Mouse (Mus musculus) myocyte (in vitro differentiated cells): ENCODE measurements around the gene Ranbp17. TPM values are rescaled to one million over a fixed set of nuclear protein-coding genes. Genes with fewer than 3 reads are reported as not detected.

Experiments used
- H3K27me3 ChIP-seq: one replicate; pipeline ENCODE4 v1.6.1; 2011; ENCODE audit not compliant: control insufficient read depth, insufficient read depth, insufficient read length
- H3K36me3 ChIP-seq: one replicate; pipeline ENCODE4 v1.6.1; 2011; ENCODE audit not compliant: control insufficient read depth, insufficient read depth
- H3K4me2 ChIP-seq: one replicate; pipeline ENCODE4 v1.6.1; 2011; ENCODE audit warnings: low read depth, control low read depth
- H3K4me3 ChIP-seq: one replicate; pipeline ENCODE4 v1.5.1; 2011; ENCODE audit warnings: mild to moderate bottlenecking, control low read depth, moderate library complexity
- H3K79me2 ChIP-seq: one replicate; pipeline ENCODE4 v1.6.1; 2011; ENCODE audit not compliant: control insufficient read depth, insufficient read depth
- H3ac ChIP-seq: one replicate; pipeline ENCODE4 v1.6.1; 2011; ENCODE audit not compliant: control insufficient read depth, insufficient read length
- CEBPB ChIP-seq: IDR thresholded peaks from 2 replicates; pipeline ENCODE4 v1.6.1; 2011; ENCODE audit warnings: mild to moderate bottlenecking, moderate library complexity; ENCODE audit not compliant: poor library complexity, insufficient read depth, severe bottlenecking
- E2F4 ChIP-seq: IDR thresholded peaks from one replicate; pipeline ENCODE4 v1.6.1; 2011; ENCODE audit warnings: mild to moderate bottlenecking, control low read depth, moderate library complexity; ENCODE audit not compliant: insufficient read depth
- MAX ChIP-seq: IDR thresholded peaks from one replicate; pipeline ENCODE4 v1.6.1; 2011; ENCODE audit warnings: low read depth, mild to moderate bottlenecking, control low read depth
- MYOD1 ChIP-seq, 3 experiments: IDR thresholded peaks; one replicate each; pipeline ENCODE4 v1.6.1; 2011; ENCODE audit warnings: control low read depth in 2 of 3, low read depth in 2 of 3, mild to moderate bottlenecking in 2 of 3, moderate library complexity in 1 of 3; ENCODE audit not compliant: insufficient read length in 2 of 3, control insufficient read depth in 1 of 3
- MYOG ChIP-seq, 3 experiments: IDR thresholded peaks; one replicate each; pipeline ENCODE4 v1.6.1; 2011; ENCODE audit warnings: control low read depth in 2 of 3, low read depth in 2 of 3, mild to moderate bottlenecking in 2 of 3; ENCODE audit not compliant: insufficient read length in 2 of 3, control insufficient read depth in 1 of 3, insufficient read depth in 1 of 3
- POLR2A ChIP-seq: IDR thresholded peaks from one replicate; pipeline ENCODE4 v1.6.1; 2011; ENCODE audit warnings: low read depth, mild to moderate bottlenecking, control low read depth, moderate library complexity; ENCODE audit not compliant: insufficient read length
- POLR2AphosphoS2 ChIP-seq: IDR thresholded peaks from one replicate; pipeline ENCODE4 v1.6.1; 2011; ENCODE audit warnings: low read depth, control low read depth; ENCODE audit not compliant: insufficient read length
- REST ChIP-seq: IDR thresholded peaks from one replicate; pipeline ENCODE4 v1.6.1; 2011; ENCODE audit warnings: mild to moderate bottlenecking, control low read depth, moderate library complexity; ENCODE audit not compliant: insufficient read depth, insufficient read length
- SRF ChIP-seq: IDR thresholded peaks from one replicate; pipeline ENCODE4 v1.6.1; 2011; ENCODE audit warnings: low read depth; ENCODE audit not compliant: control insufficient read depth, insufficient read length
- TCF12 ChIP-seq: IDR thresholded peaks from one replicate; pipeline ENCODE4 v1.6.1; 2011; ENCODE audit warnings: mild to moderate bottlenecking, control low read depth; ENCODE audit not compliant: poor library complexity, insufficient read depth, severe bottlenecking
- TCF3 ChIP-seq: IDR thresholded peaks from one replicate; pipeline ENCODE4 v1.6.1; 2011; ENCODE audit warnings: low read depth, control low read depth; ENCODE audit not compliant: insufficient read length
- USF1 ChIP-seq: IDR thresholded peaks from one replicate; pipeline ENCODE4 v1.6.1; 2011; ENCODE audit warnings: low read depth, mild to moderate bottlenecking, control low read depth, moderate library complexity
- polyA plus RNA-seq: library from polyadenylated mRNA; unstranded; fragments of >200 nt; fragmentation: generic; extraction: Trizol; gene quantifications from one replicate; pipeline ENCODE4 v1.2.1, GENCODE M21; 2012; ENCODE audit warnings: missing spikeins

The Ranbp17 gene
- polyA plus RNA-seq, 1 experiment: not detected

DNA sequence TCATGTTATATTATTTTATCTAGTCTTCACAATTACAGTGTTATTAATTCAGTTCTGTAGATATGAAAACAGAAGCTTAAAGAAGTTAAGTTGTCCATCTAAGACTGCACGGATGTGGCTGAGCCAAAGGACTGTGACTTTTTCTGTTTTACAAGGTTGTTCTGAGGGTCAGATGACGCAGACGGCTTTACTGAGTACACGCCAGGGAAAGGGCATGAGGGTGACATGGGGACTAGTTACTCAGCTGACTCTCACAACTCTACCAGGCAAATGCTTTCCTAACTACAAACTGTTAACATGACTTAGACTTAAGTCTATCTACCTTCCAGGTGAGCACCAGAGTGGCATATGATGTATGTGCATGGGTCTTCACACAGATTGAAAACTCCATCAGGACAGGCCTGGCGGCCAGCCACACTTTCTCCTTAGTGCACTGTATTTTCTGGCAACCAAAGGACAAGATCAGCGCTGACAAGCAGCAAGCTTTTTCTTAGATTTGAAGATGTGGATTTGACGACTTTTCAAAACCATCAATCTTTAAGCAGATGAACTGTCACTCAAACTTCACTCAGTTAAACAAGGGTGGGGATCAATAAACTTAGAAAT, 194.4 kb downstream of the Ranbp17 start:
- Histone ChIP-seq H3K27me3 (no peaks in the 10 kb centered on the region), H3K4me3 (no peak overlapping the region), H3K4me2 (no peak overlapping the region), H3K36me3 (no peaks in the 10 kb centered on the region), H3K79me2 (no peaks in the 10 kb centered on the region), H3ac (no peak overlapping the region)
- no peak for TF ChIP-seq TCF12
- TF ChIP-seq SRF: no peak
- TF ChIP-seq USF1: no peak
- TF ChIP-seq E2F4: no peak
- TF ChIP-seq POLR2AphosphoS2: no peak
- no peak for TF ChIP-seq POLR2A
- no peak for TF ChIP-seq MYOG (IDR thresholded peaks at IDR 0.05; ENCODE audit: control insufficient read depth in 1 of 3, insufficient read depth in 1 of 3, insufficient read length in 2 of 3, low read depth in 2 of 3)
- no peak for TF ChIP-seq MYOD1 (IDR thresholded peaks at IDR 0.05; ENCODE audit: control insufficient read depth in 1 of 3, insufficient read length in 2 of 3, low read depth in 2 of 3)
- TF ChIP-seq REST: no peak

DNA sequence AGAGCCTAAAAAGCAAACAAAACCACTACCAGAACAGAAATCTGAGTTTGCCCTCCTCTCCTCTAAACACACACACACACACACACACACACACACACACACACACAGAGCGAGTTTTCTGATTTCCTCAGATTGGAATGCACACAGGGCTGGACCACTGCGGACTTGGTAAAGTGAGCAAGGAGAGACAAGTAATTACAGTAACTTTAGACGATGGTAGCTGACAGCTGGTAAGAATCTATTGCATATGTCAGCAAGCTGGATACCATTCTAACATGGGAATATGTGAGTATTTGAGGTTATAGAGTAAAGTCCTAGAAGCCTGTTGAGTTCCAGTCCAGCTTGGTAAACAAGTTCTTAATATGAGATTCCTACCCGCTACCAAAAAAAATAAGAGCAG, 204.0 kb downstream of the Ranbp17 start:
- H3K79me2 ChIP-seq: no peaks in the 10 kb centered on the region
- no peak overlapping the region for H3K4me2 ChIP-seq
- no peaks in the 10 kb centered on the region for H3K27me3 ChIP-seq
- no peak overlapping the region for H3ac ChIP-seq
- H3K4me3 ChIP-seq: no peak overlapping the region
- no peaks in the 10 kb centered on the region for H3K36me3 ChIP-seq
- TF ChIP-seq MAX (no peak), POLR2AphosphoS2 (no peak), TCF12 (no peak), MYOG (IDR thresholded peaks at IDR 0.05; ENCODE audit: control insufficient read depth in 1 of 3, insufficient read depth in 1 of 3, insufficient read length in 2 of 3, low read depth in 2 of 3) (no peak), POLR2A (no peak), E2F4 (no peak)

DNA sequence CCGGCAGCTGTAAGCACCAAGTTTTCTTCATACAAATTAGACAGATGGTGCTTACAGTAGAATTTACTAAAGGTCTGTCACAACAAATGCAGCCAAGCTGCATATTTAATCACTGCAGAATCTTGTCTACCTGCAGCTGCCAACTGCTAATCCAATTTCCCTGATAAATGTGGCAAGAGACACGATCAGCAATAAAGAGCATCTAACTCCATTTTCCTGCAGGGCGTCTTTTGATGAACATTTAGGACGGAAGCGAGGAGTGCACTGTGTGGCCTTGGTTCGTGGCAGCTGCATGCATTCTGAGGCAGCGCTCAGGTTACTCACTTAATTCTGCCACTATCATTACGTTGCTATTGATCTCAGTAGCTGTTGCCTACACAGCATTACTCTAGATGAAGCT, 212.7 kb downstream of the Ranbp17 start:
- H3ac ChIP-seq: no peak overlapping the region
- no peaks in the 10 kb centered on the region for H3K79me2 ChIP-seq
- no peak overlapping the region for H3K4me2 ChIP-seq
- no peaks in the 10 kb centered on the region for H3K27me3 ChIP-seq
- no peak for TF ChIP-seq POLR2A
- no peak for TF ChIP-seq MYOD1 (IDR thresholded peaks at IDR 0.05; ENCODE audit: control insufficient read depth in 1 of 3, insufficient read length in 2 of 3, low read depth in 2 of 3)
- TF ChIP-seq CEBPB: no peak
- no peak for TF ChIP-seq TCF12
- TF ChIP-seq POLR2AphosphoS2: no peak
- no peak for TF ChIP-seq MAX
- no peak for TF ChIP-seq REST
- TF ChIP-seq E2F4: no peak
- no peak for TF ChIP-seq TCF3
- TF ChIP-seq MYOG (IDR thresholded peaks at IDR 0.05; ENCODE audit: control insufficient read depth in 1 of 3, insufficient read depth in 1 of 3, insufficient read length in 2 of 3, low read depth in 2 of 3): no peak
- TF ChIP-seq SRF: no peak
- no peak for TF ChIP-seq USF1
- no peaks in the 10 kb centered on the region for H3K36me3 ChIP-seq
- H3K4me3 ChIP-seq: no peak overlapping the region

DNA sequence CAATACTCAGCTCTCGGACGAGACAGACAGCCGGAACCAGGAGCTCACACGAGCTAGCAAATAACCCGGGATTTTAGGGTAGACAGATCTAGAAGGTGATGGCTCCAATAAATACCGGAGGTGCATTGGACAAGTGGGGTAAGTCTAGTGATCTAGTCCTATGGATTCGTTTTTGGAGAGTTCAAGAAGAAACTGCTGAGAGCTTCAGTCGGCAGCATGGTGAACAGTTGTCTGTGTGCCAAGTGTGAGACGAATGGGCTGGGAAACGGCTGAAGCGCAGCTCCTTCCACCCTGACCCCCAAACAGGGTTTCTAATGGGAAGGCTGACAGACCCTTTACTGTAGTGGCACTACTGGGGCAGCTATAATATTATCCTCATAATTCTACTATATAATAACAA, 214.2 kb downstream of the Ranbp17 start:
- H3K36me3 ChIP-seq: no peaks in the 10 kb centered on the region

More for the DNA sequence above, 214.2 kb downstream of the Ranbp17 start:
- H3K4me3 ChIP-seq: no peak overlapping the region
- TF ChIP-seq MAX: no peak
- no peak for TF ChIP-seq SRF
- TF ChIP-seq POLR2AphosphoS2: no peak
- no peak for TF ChIP-seq USF1
- TF ChIP-seq E2F4: no peak
- no peak for TF ChIP-seq POLR2A
- no peak for TF ChIP-seq MYOG (IDR thresholded peaks at IDR 0.05; ENCODE audit: control insufficient read depth in 1 of 3, insufficient read depth in 1 of 3, insufficient read length in 2 of 3, low read depth in 2 of 3)
- TF ChIP-seq TCF3: no peak
- TF ChIP-seq REST: no peak
- TF ChIP-seq MYOD1 (IDR thresholded peaks at IDR 0.05; ENCODE audit: control insufficient read depth in 1 of 3, insufficient read length in 2 of 3, low read depth in 2 of 3): no peak
- TF ChIP-seq TCF12: no peak
- no peak for TF ChIP-seq CEBPB
- no peak overlapping the region for H3K4me2 ChIP-seq
- H3K27me3 ChIP-seq: no peaks in the 10 kb centered on the region
- H3K79me2 ChIP-seq: no peaks in the 10 kb centered on the region
- no peak overlapping the region for H3ac ChIP-seq
